30 mouse cellular contexts compared by ENCODE assay signal in the genomic region with DNA sequence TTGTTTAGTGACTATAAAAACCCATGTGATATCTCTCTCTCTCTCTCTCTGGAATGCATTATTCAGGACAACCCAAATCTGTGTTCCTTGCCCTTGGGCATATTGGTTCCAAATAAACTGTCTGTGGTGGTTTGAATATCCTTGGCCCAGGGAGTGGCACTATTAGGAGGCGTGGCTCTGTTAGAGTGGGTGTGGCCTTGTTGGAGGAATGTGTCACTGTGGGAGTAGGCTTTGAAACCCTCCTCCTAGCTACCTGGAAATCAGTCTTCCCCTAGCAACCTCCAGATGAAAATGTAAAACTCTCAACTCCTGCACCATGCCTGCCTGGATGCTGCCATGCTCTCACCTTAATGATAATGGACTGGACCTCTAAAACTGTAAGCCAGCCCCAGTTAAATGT.
"Had no signal": no experiment of that assay in that cellular context is flagged by ENCODE, and none has a peak within 500 bp of the region (broad histone marks: within the 10 kb centered on the region; RNA-seq: fewer than 3 reads in every experiment).

No protein-coding gene starts in this region.

- H3K27me3 ChIP-seq: limb, embryonic 12.5 days; limb, embryonic 13.5 days; limb, embryonic 15.5 days; liver, embryonic 13.5 days; liver, embryonic 15.5 days; lung, embryonic 15.5 days; midbrain, embryonic 13.5 days; midbrain, embryonic 15.5 days had no signal

- H3K27ac ChIP-seq: left cerebral cortex, adult 2 months; limb, embryonic 10.5 days; limb, embryonic 12.5 days; limb, embryonic 13.5 days; limb, embryonic 15.5 days; liver, embryonic 13.5 days; liver, embryonic 14.5 days; liver, embryonic 15.5 days; lung, embryonic 15.5 days; macrophage; midbrain, embryonic 10.5 days; midbrain, embryonic 12.5 days; midbrain, embryonic 13.5 days; midbrain, embryonic 15.5 days had no signal

- H3K4me3 ChIP-seq: left cerebral cortex, adult 2 months; limb, embryonic 10.5 days; limb, embryonic 12.5 days; limb, embryonic 13.5 days; limb, embryonic 15.5 days; liver, embryonic 13.5 days; liver, embryonic 15.5 days; lung, embryonic 15.5 days; megakaryocyte, embryonic 14.5 days; midbrain, embryonic 10.5 days; midbrain, embryonic 12.5 days; midbrain, embryonic 13.5 days; midbrain, embryonic 15.5 days; myocyte had no signal

- H3K9ac ChIP-seq: limb, embryonic 12.5 days; limb, embryonic 13.5 days; limb, embryonic 15.5 days; liver, embryonic 13.5 days; liver, embryonic 14.5 days; liver, embryonic 15.5 days; liver, postnatal 0 days; lung, embryonic 14.5 days; lung, embryonic 15.5 days; midbrain, embryonic 12.5 days; midbrain, embryonic 13.5 days; midbrain, embryonic 15.5 days had no signal

- DNase-seq: left cerebral cortex, postnatal 4 days; liver; liver, embryonic 13.5 days; liver, postnatal 0 days; lung, adult 18-20 months; lung, adult 2 months; lung, embryonic 14.5 days; lung, postnatal 10 days; lung, postnatal 36 days; lung, postnatal 4 days; midbrain, embryonic 14.5 days had no signal

- H3K9me3 ChIP-seq: limb, embryonic 10.5 days; limb, embryonic 12.5 days; limb, embryonic 13.5 days; limb, embryonic 15.5 days; liver, embryonic 13.5 days; liver, embryonic 15.5 days; lung, embryonic 15.5 days; midbrain, embryonic 10.5 days; midbrain, embryonic 12.5 days; midbrain, embryonic 13.5 days; midbrain, embryonic 15.5 days had no signal

- H3K4me1 ChIP-seq: limb, embryonic 12.5 days; limb, embryonic 13.5 days; limb, embryonic 15.5 days; megakaryocyte, embryonic 14.5 days; midbrain, embryonic 13.5 days; midbrain, embryonic 15.5 days had no signal

- ATAC-seq: liver, postnatal 0 days; lung, postnatal 0 days; midbrain, embryonic 13.5 days; midbrain, embryonic 15.5 days; midbrain, embryonic 16.5 days had no signal

- H3K36me3 ChIP-seq: limb, embryonic 10.5 days; limb, embryonic 12.5 days; limb, embryonic 13.5 days; limb, embryonic 15.5 days; liver, embryonic 13.5 days; liver, embryonic 15.5 days; lung, embryonic 15.5 days; midbrain, embryonic 10.5 days; midbrain, embryonic 12.5 days; midbrain, embryonic 13.5 days; midbrain, embryonic 15.5 days had no signal

- H3K4me2 ChIP-seq: limb, embryonic 12.5 days; limb, embryonic 13.5 days; limb, embryonic 15.5 days; liver, embryonic 11.5 days; liver, embryonic 13.5 days; liver, embryonic 15.5 days; lung, embryonic 14.5 days; lung, embryonic 15.5 days; midbrain, embryonic 11.5 days; midbrain, embryonic 12.5 days; midbrain, embryonic 13.5 days; midbrain, embryonic 15.5 days had no signal
